Mouse (Mus musculus) kidney, adult 18-20 months (tissue): Measurements from ENCODE around the gene Tnni3k.

Source experiments
- DNase-seq: peaks from one replicate; pipeline ENCODE4 v3.0.0; 2021

The Tnni3k gene

DNA sequence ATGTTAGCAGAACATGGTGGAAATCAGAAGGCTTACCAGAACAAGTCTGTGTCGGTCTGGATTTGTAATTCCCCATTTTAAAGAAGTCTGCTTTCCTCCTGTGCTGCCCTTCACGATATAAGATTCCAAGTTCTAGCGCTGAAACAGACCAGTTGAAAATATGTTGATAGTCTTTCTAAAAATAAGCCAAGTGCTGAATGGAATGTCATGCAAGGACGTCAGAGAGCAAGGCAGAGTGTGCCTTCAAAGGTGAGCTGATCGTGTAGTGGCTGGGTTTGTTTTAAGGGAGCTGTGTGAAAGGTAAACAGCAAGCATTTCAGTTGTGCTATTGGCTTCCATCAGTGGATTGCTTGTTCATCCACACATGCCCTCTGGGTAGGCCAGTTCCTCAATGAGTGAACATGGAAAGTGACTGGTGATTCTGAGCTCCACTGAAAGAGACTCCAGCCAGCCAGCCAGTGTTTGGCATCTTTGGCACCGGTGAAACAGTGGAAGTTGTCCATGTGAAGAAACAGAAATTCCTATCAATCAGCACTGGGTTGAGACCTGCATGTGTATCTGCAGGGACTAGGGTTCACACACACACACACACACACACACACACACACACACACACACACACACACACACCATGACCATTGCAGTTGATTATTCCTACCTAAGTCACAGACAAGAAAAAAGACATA lies at the start of gene Tnni3k:
TSS of gene Tnni3k (minus strand) at position 177 of the 686 bp plus-strand sequence.
- no peak for DNase-seq

DNA sequence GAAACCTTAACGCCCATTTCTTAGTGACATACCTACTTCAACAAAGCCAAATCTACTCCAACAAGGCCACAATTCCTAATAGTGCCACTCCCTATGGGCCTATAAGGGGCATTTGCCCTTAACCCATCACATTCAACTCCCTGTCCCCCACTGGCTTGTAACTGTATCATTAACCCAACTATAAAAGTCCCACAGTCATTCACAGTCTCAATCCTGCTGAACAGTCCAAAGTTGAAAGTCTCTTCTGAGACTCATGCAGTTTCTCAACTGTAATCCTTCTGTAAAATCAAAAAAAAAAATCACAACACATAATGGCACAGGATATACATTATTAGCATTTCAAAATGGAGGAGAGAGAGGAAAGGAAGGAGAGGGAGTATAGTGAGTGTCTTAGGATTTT lies 44.1 kb upstream of the Tnni3k start:
- DNase-seq: no peak

- DNase-seq: peak; percentile 89
These were observed 38.1 kb upstream of the Tnni3k start, which contains the start of the genes Fpgt and Lrriq3 for GRCm38 (mm10) chr3:155093116-155093956. Fpgt (minus strand) TSS chr3:155093403. Lrriq3 (plus strand) TSS chr3:155093434.

DNA sequence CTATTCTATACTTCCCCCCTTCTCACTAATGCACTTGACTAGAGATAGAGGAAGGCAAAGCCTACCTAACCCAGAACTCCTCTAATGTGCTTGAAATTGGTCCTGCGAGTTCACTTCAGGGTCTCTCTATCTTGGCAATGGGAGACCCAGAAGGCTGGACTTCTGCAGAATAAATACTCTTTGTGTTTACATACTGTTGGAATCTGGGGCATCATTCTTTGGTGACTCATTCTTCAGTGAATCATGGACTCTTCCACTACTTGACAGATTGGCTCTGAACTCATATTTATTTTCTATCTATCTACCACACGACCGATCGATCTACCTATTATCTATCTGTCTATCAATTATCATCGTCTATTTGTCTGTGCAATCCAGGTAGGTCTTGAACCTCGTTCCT lies 36.9 kb upstream of the Tnni3k start:
- DNase-seq: no peak

- DNase-seq: no peak
These were observed 22.7 kb upstream of the Tnni3k start for GRCm38 (mm10) chr3:155077908-155078307.

DNA sequence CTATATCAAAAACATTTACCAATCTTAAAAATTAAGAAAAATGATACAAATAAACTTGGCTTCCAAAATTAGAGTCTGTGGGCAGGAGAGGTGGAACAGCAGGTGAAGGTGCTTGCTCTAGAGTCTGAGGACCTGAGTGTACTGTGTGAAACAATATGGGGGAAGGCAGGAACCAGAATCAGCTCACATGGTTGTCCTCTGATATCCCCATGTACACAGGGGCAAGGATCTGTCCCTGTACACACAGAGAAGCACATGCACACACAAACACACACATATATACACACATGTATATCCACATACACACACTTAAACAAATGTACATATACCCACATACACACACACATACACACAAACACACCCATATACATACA lies 4.2 kb upstream of the Tnni3k start:
- no peak for DNase-seq

DNA sequence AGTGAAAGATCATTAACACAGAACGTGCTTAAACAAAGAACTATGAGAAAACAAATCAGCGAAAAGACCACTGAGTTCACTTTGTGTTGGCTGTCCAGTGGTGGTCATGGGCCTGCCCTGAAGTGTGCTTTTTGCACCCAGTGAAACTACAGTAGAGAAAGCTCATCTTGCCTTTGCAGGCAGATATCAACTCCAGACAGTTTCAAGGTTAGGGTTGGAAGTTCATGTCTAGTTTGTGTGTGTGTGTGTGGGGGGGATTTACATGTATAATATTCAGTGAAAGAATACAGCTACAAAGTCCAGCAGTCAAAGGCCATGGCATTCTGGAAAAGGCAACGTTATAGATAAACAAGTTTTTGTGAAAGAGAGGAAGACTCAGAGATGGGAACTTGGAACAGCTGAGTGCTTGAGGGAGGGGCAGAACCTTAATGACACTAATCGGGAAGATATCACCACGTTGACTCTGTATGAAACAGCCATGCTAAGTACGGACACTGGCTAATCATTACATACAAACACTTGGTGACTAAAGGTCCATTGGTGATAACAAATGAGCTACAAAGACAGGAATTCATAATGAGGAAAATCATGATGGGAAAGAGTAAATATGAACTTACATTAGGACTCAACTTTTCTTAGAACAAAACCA lies 3.7 kb upstream of the Tnni3k start:
- DNase-seq: no peak

DNA sequence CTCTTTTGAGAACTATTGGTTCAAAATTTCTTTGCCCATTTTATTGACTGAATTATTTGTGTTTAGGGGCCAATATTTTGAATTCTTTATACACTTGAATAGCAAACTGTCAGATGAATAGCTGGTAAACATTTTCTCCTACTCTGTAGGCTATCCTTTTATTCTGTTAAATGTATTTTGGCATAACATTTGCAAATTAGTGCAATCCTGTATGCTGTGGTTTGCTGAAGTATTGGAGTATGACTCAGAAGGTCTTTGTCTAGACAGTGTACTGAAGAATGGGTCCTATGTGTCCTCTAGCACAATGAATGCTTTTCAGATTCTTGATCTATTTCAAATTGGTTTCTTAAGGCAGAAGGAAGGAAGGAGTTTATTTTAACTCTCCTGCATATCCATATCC lies 2.4 kb upstream of the Tnni3k start:
- DNase-seq: no peak

DNA sequence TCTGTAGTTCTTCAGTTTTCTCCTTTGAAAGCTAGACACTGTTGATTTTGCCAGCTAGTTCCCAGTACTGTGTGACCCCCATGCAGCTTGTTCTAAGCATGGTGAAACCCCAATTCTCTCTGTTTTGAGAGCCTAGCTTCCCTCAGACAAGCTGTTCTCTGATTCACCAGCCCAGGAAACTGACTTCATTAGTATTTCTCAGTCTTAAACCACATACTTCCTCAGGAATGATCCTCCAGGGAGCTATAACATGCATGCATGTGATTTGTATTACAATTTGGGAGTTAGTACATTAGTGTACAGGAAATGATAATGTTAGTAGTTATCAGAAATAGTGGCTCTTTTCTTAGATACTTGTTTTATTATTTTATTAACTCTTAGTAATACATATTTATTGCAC lies 1.4 kb upstream of the Tnni3k start:
- DNase-seq: no peak

- DNase-seq: no peak
These were observed 2.0 kb downstream of the Tnni3k start for GRCm38 (mm10) chr3:155053189-155053588.

DNA sequence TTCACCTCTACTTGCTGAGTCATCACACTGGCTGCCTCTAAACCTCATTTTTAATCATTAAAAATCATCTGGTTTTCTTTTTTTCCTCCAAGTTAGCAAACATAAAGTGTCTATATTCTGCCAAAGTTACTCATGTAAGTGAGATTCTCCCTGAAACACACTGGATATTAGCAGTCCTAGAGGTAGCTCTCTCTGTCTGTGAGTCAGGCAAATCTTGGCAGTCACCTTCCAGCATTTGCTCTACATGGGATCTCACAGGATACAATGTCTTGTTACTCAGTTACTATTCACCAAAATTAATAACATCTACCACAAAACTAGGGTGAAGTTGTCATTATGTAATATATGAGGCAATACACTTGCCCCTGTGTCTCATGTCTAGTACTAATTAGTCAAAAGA lies 3.2 kb downstream of the Tnni3k start:
- no peak for DNase-seq

DNA sequence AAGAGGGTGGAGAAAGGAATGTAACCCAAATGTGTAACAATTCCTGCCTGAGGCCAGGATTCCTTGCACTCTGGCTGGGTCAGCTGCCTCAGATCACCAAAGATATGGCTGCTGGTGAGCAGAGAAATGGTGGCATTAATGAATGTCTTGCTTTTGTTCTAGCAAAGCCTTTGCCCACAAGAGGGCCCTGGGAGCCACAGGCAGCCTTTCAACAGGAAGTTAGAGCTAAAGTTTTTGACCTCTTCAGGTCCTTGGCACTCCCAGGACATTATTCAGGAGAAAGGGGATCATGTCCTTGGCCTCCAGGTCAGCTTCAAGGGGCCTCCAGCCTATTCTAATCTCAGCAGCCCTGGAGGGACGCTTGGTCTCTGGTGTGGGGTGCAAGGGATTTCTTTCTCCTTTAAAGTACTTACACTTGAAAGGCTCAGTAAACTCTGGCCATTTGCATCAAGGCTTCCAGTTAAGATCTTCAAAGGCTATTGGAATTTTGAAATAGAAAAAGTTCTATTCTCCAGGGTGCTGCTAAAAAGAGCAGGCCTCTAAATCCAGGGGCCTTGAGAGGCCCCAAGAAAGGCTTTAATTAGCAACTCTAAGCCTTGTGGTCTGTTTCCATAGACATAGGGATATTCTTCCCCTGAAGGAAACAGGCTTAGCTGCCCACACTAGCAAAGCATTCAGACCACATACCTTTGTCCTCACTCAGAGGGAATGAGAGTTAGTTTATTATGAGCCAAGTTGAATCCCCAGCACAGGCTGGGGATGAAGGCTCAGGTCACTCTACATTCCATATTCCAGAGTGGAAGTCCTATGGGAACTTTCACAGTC lies 16.0 kb downstream of the Tnni3k start:
- DNase-seq: no peak

DNA sequence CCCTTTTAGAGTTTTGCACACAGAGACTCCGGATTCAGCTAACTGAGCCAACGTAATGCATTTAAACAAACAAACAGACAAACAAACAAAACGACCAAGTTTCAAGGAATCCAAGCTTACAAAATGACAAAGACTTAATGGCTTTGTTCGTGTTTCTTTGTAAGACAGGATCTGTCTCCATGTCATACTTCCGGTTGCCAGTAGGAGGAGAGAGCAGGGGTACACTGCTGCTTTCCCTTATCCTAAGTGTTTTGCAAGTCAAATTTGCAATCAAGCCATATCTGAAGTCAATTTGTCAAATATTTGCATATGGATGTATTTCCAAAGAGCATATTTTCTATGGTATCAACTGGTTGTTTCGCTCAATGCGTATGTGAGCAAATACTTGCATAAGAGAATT lies 20.9 kb downstream of the Tnni3k start:
- DNase-seq: no peak

DNA sequence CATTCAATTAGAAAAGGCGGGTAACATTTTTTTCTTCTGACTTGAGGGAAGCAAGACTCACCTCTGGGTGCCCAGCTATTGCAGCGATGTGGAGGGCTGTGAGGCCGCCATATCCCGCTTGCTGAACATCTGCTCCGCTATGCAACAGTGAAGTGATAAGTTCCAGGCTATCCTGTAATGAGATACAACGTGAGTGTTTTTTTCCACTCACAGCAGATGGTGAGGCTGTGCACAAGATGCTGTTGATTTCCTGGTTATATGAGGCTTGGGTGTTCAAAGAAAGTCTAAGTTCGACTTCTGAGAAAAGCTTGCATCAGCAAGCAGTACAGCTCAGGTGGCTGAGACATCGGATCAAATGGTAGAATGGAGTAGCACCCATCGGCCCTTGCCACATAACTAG lies 25.0 kb downstream of the Tnni3k start:
- DNase-seq: no peak

- DNase-seq: peak; percentile 26
These were observed 52.4 kb downstream of the Tnni3k start for GRCm38 (mm10) chr3:155002781-155003180.

- no peak for DNase-seq
These were observed 54.2 kb downstream of the Tnni3k start for GRCm38 (mm10) chr3:155001056-155001455.

DNA sequence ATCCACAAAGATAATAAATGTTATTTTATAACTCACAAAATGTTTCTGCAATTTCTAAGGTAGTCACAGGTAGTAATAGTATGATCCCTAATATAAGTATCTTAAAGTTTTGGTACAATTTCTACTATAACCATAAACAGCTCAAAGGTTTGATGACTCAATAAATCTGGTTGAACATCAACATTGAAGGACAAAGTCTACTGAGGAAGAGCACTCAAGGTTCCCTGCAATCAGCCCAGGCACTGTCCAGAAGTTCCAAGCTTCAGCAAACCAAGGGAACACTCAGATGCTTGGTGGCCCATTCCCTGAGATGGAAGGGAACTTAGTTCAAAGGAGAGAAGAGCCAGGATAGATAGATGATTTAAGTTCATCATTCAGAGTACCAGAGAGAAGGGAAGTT lies 62.5 kb downstream of the Tnni3k start:
- no peak for DNase-seq

DNA sequence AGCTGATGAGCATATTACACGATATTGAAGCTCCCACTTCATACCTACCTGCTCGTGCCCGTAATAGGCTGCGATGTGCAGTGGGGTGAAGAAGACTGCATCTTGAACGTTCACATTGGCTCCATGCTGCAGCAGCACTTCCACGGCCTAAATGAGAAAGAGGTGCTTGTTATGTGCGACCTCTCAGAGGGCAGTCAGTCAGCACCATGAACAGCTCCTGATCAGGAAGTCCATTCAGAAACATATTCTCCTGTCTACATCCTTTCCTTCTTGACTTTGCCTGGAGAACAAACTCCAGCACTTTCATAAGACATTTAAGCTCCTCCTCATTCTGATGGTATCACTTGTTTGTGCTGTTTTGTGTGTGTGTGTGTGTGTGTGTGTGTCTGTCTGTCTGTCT lies 76.1 kb downstream of the Tnni3k start:
- no peak for DNase-seq

- DNase-seq: no peak
These were observed 83.6 kb downstream of the Tnni3k start for GRCm38 (mm10) chr3:154971626-154972025.

DNA sequence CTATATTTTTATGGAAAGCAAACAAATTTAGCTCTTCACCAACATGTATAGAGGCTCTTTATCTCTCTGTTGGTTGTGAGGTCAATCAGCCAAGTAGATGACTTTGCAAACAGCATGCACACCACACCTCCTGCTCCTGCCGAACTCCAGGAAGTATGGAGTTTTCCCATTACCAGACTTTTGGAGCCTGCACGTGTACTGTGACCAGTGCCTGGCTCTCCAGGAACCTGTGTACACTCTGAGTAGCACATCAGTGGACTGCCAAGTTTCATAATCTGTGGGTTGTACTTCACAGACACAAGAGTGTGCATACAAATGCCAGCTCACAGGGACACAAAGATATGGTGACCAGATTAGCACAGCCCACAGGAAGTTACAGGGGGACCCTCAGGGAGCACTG lies 84.2 kb downstream of the Tnni3k start:
- DNase-seq: no peak

GRCm38 (mm10) chr3:154961284-154961683 lies 93.9 kb downstream of the Tnni3k start:
- no peak for DNase-seq

- no peak for DNase-seq
These were observed 102.1 kb downstream of the Tnni3k start for GRCm38 (mm10) chr3:154953088-154953487.

GRCm38 (mm10) chr3:154949551-154949950 lies 105.7 kb downstream of the Tnni3k start:
- DNase-seq: no peak
